Mouse (Mus musculus) monocyte, adult 2 months (primary cell): Measurements from ENCODE around the gene Prkar2a.

Experiments used
- DNase-seq, 2 experiments: peaks; one replicate each; pipeline ENCODE4 v3.0.0; 2022; ENCODE audit warnings: low spot score in 2 of 2, low read depth in 1 of 2

Gene Prkar2a

GRCm38 (mm10) chr9:108748600-108749183, 59.6 kb downstream of the Prkar2a start:
- no peak for DNase-seq

GRCm38 (mm10) chr9:108750616-108751015, 61.5 kb downstream of the Prkar2a start:
- no peak for DNase-seq

- DNase-seq = no peak
These were observed 63.2 kb downstream of the Prkar2a start for GRCm38 (mm10) chr9:108752142-108752920.

GRCm38 (mm10) chr9:108753326-108753725, 64.2 kb downstream of the Prkar2a start:
- DNase-seq = peak in 1 of 2 experiments; percentile 7

GRCm38 (mm10) chr9:108753976-108754375, 64.9 kb downstream of the Prkar2a start:
- no peak for DNase-seq

- DNase-seq = no peak
These were observed 65.3 kb downstream of the Prkar2a start for GRCm38 (mm10) chr9:108754423-108754822.

- no peak for DNase-seq
These were observed 68.3 kb downstream of the Prkar2a start for GRCm38 (mm10) chr9:108757406-108757805.

- no peak for DNase-seq
These were observed 70.0 kb downstream of the Prkar2a start for GRCm38 (mm10) chr9:108759121-108759520.

- DNase-seq = peak in 1 of 2 experiments; percentile 22
These were observed 70.7 kb downstream of the Prkar2a start for GRCm38 (mm10) chr9:108759805-108760204.

- DNase-seq = no peak
These were observed 72.4 kb downstream of the Prkar2a start for GRCm38 (mm10) chr9:108761561-108761960.

- no peak for DNase-seq
These were observed 75.9 kb downstream of the Prkar2a start for GRCm38 (mm10) chr9:108764971-108765370.

- no peak for DNase-seq
These were observed 87.5 kb downstream of the Prkar2a start for GRCm38 (mm10) chr9:108776614-108777013.

- no peak for DNase-seq
These were observed 88.2 kb downstream of the Prkar2a start for GRCm38 (mm10) chr9:108777276-108777675.

- no peak for DNase-seq
These were observed 91.8 kb downstream of the Prkar2a start for GRCm38 (mm10) chr9:108780959-108781358.

- DNase-seq = no peak
These were observed 92.8 kb downstream of the Prkar2a start for GRCm38 (mm10) chr9:108781891-108782290.

GRCm38 (mm10) chr9:108782836-108783547, 93.9 kb downstream of the Prkar2a start:
- DNase-seq = no peak

GRCm38 (mm10) chr9:108783548-108784463, 94.7 kb downstream of the Prkar2a start, which contains the start of gene Ip6k2:
Gene Ip6k2 (plus strand): TSS chr9:108783796.
- DNase-seq = peak; percentile 80 to 83

- no peak for DNase-seq
These were observed 96.3 kb downstream of the Prkar2a start for GRCm38 (mm10) chr9:108785416-108785815.

- no peak for DNase-seq
These were observed 97.4 kb downstream of the Prkar2a start for GRCm38 (mm10) chr9:108786494-108786893.

- DNase-seq = no peak
These were observed 98.0 kb downstream of the Prkar2a start for GRCm38 (mm10) chr9:108787080-108787479.

- DNase-seq = no peak
These were observed 99.6 kb downstream of the Prkar2a start for GRCm38 (mm10) chr9:108788713-108789112.
